Mouse (Mus musculus) ES-Bruce4 (cell line): ENCODE results near the gene Gimap5. TPM values are rescaled to one million over a fixed set of nuclear protein-coding genes. Genes with fewer than 3 reads are reported as not detected.

Source experiments
- H3K27ac ChIP-seq: 2 replicates; pipeline ENCODE4 v1.5.1; 2012; ENCODE audit warnings: low read length, inconsistent platforms; ENCODE audit not compliant: insufficient read depth
- H3K27me3 ChIP-seq: 2 replicates; pipeline ENCODE4 v1.6.1; 2012; ENCODE audit warnings: mild to moderate bottlenecking, low read length, inconsistent platforms; ENCODE audit not compliant: control insufficient read depth, poor library complexity, insufficient read depth, severe bottlenecking
- H3K36me3 ChIP-seq: 2 replicates; pipeline ENCODE4 v1.6.1; 2012; ENCODE audit warnings: inconsistent platforms, mild to moderate bottlenecking, low read length, moderate library complexity; ENCODE audit not compliant: control insufficient read depth, poor library complexity, insufficient read depth, severe bottlenecking
- H3K4me1 ChIP-seq: one replicate; pipeline ENCODE4 v1.8.1; 2011; ENCODE audit warnings: low read length; ENCODE audit not compliant: control insufficient read depth, insufficient read depth
- H3K4me3 ChIP-seq: 2 replicates; pipeline ENCODE4 v1.5.1; 2011; ENCODE audit warnings: low read depth, mild to moderate bottlenecking, low read length
- H3K9ac ChIP-seq: 2 replicates; pipeline ENCODE4 v1.6.1; 2012; ENCODE audit warnings: low read depth, mild to moderate bottlenecking, inconsistent platforms; ENCODE audit not compliant: poor library complexity, severe bottlenecking
- H3K9me3 ChIP-seq: replicated peaks from 2 replicates; pipeline ENCODE4 v1.6.1; 2012; ENCODE audit warnings: mild to moderate bottlenecking, low read length, inconsistent platforms; ENCODE audit not compliant: control insufficient read depth, poor library complexity, insufficient read depth, severe bottlenecking
- CTCF ChIP-seq: IDR thresholded peaks from one replicate; pipeline ENCODE4 v1.8.1; 2011; ENCODE audit warnings: low read depth, low read length
- EP300 ChIP-seq: IDR thresholded peaks from 2 replicates; pipeline ENCODE4 v1.6.1; 2011; ENCODE audit warnings: low read depth, low read length; ENCODE audit not compliant: insufficient read depth
- POLR2A ChIP-seq: IDR thresholded peaks from one replicate; pipeline ENCODE4 v1.8.1; 2011; ENCODE audit warnings: low read length; ENCODE audit not compliant: insufficient read depth
- polyA plus RNA-seq: library from polyadenylated mRNA; stranded (reverse); fragments of >200 nt; gene quantifications from 2 replicates; pipeline ENCODE4 v1.2.4, GENCODE M21; 2011; ENCODE audit warnings: low read depth; ENCODE audit not compliant: missing spikeins, insufficient read depth, insufficient read length

Gimap5 gene
- polyA plus RNA-seq, 1 experiment = not detected

- Histone ChIP-seq H3K27ac (no peak overlapping the region), H3K27me3 (no peaks in the 10 kb centered on the region), H3K4me1 (no peaks in the 10 kb centered on the region), H3K4me3 (no peak overlapping the region), H3K9me3 (no peaks in the 10 kb centered on the region), H3K9ac (no peak overlapping the region), H3K36me3 (no peaks in the 10 kb centered on the region)
- TF ChIP-seq POLR2A (no peak), EP300 (no peak), CTCF (no peak)
Observed at GRCm38 (mm10) chr6:48720326-48720725, 25.7 kb upstream of the Gimap5 start.

GRCm38 (mm10) chr6:48723468-48723867, 22.5 kb upstream of the Gimap5 start:
- no peak for TF ChIP-seq CTCF
- no peak for TF ChIP-seq EP300
- no peak for TF ChIP-seq POLR2A
- no peaks in the 10 kb centered on the region for H3K36me3 ChIP-seq
- H3K4me3 ChIP-seq = no peak overlapping the region
- no peak overlapping the region for H3K27ac ChIP-seq
- no peaks in the 10 kb centered on the region for H3K9me3 ChIP-seq
- H3K4me1 ChIP-seq = no peaks in the 10 kb centered on the region
- no peak overlapping the region for H3K9ac ChIP-seq
- no peaks in the 10 kb centered on the region; the same call in 1 of the 2 replicates for H3K27me3 ChIP-seq

DNA sequence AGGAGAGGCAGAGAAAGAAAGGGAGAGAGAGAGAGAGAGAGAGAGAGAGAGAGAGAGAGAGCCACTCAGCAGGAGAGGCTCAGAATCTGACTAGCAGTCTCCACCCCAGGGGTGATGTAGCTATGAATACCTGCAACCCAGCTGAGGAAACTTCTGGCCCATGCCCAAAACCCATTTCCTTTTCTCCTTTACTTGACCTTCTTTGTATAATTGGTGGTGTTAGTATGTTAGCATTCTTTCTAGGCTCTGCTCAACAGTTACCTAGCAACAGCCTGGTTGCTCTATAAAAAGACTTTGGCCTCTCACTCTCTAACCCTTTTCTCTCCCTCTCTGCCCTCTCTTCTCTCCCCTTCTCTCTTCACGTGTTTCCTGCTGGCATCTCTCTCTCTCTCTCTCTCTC, 20.5 kb upstream of the Gimap5 start:
- Histone ChIP-seq H3K36me3 (no peaks in the 10 kb centered on the region), H3K9ac (no peak overlapping the region), H3K27ac (no peak overlapping the region), H3K4me3 (no peak overlapping the region), H3K9me3 (no peaks in the 10 kb centered on the region), H3K4me1 (no peaks in the 10 kb centered on the region), H3K27me3 (no peaks in the 10 kb centered on the region; the same call in 1 of the 2 replicates)
- no peak for TF ChIP-seq POLR2A
- no peak for TF ChIP-seq CTCF
- no peak for TF ChIP-seq EP300

- TF ChIP-seq POLR2A = no peak
- no peak for TF ChIP-seq EP300
- TF ChIP-seq CTCF = no peak
- Histone ChIP-seq H3K9ac (no peak overlapping the region), H3K4me1 (no peaks in the 10 kb centered on the region), H3K27ac (no peak overlapping the region), H3K36me3 (no peaks in the 10 kb centered on the region), H3K9me3 (no peaks in the 10 kb centered on the region), H3K27me3 (no peaks in the 10 kb centered on the region; the same call in 1 of the 2 replicates), H3K4me3 (no peak overlapping the region)
Observed at GRCm38 (mm10) chr6:48727761-48728160, 18.2 kb upstream of the Gimap5 start.

GRCm38 (mm10) chr6:48732864-48733304, 13.1 kb upstream of the Gimap5 start:
- TF ChIP-seq EP300 (no peak), POLR2A (no peak), CTCF (no peak)
- H3K9ac ChIP-seq = no peak overlapping the region

GRCm38 (mm10) chr6:48733660-48734059, 12.3 kb upstream of the Gimap5 start:
- no peaks in the 10 kb centered on the region; the same call in 1 of the 2 replicates for H3K27me3 ChIP-seq
- no peak overlapping the region for H3K4me3 ChIP-seq
- no peaks in the 10 kb centered on the region for H3K9me3 ChIP-seq
- H3K9ac ChIP-seq = no peak overlapping the region
- TF ChIP-seq CTCF (no peak), EP300 (no peak), POLR2A (no peak)
- H3K36me3 ChIP-seq = no peaks in the 10 kb centered on the region
- H3K4me1 ChIP-seq = no peaks in the 10 kb centered on the region
- H3K27ac ChIP-seq = no peak overlapping the region

More at GRCm38 (mm10) chr6:48732864-48733304, 13.1 kb upstream of the Gimap5 start:
- no peak overlapping the region for H3K4me3 ChIP-seq
- no peak overlapping the region for H3K27ac ChIP-seq
- H3K36me3 ChIP-seq = no peaks in the 10 kb centered on the region
- no peaks in the 10 kb centered on the region for H3K9me3 ChIP-seq
- H3K4me1 ChIP-seq = no peaks in the 10 kb centered on the region
- H3K27me3 ChIP-seq = no peaks in the 10 kb centered on the region; the same call in 1 of the 2 replicates

- Histone ChIP-seq H3K27me3 (no peaks in the 10 kb centered on the region; the same call in 1 of the 2 replicates), H3K4me3 (no peak overlapping the region), H3K9ac (no peak overlapping the region), H3K4me1 (no peaks in the 10 kb centered on the region), H3K27ac (no peak overlapping the region), H3K9me3 (no peaks in the 10 kb centered on the region), H3K36me3 (no peaks in the 10 kb centered on the region)
- TF ChIP-seq EP300 (no peak), POLR2A (no peak), CTCF (no peak)
Observed at GRCm38 (mm10) chr6:48737053-48737452, 8.9 kb upstream of the Gimap5 start.
